Mouse (Mus musculus) hindbrain, embryonic 16.5 days (tissue): ENCODE data around the gene Kctd17. TPM values are rescaled to one million over a fixed set of nuclear protein-coding genes. Genes with fewer than 3 reads are reported as not detected.

Source experiments
- ATAC-seq: fragments of 200-750 bp; cut with Nextera tagmentation; 2 replicates; pipeline ENCODE4 v1.8.0; 2017; ENCODE audit warnings: moderate TSS enrichment, moderate library complexity
- H3K27ac ChIP-seq: fragments of 300-500 bp; sonication (generic); 2 replicates; pipeline ENCODE4 v1.5.1; 2014; ENCODE audit warnings: low read depth, mild to moderate bottlenecking, control low read depth, low read length, moderate library complexity
- H3K27me3 ChIP-seq: fragments of 300-500 bp; sonication (generic); replicated peaks from 2 replicates; pipeline ENCODE4 v1.6.1; 2014; ENCODE audit warnings: low read length; ENCODE audit not compliant: control insufficient read depth, insufficient read depth
- H3K36me3 ChIP-seq: fragments of 300-500 bp; sonication (generic); 2 replicates; pipeline ENCODE4 v1.6.1; 2014; ENCODE audit warnings: mild to moderate bottlenecking, low read length, moderate library complexity, mixed read lengths; ENCODE audit not compliant: control insufficient read depth, insufficient read depth
- H3K4me1 ChIP-seq: fragments of 300-500 bp; sonication (generic); 2 replicates; pipeline ENCODE4 v1.6.1; 2014; ENCODE audit warnings: low read depth, low read length; ENCODE audit not compliant: control insufficient read depth, insufficient read depth
- H3K4me2 ChIP-seq: fragments of 300-500 bp; sonication (generic); 2 replicates; pipeline ENCODE4 v1.6.1; 2014; ENCODE audit warnings: mild to moderate bottlenecking, low read length, control low read depth, moderate library complexity
- H3K4me3 ChIP-seq: fragments of 300-500 bp; sonication (generic); 2 replicates; pipeline ENCODE4 v1.5.1; 2014; ENCODE audit warnings: mild to moderate bottlenecking, low read length, control low read depth, moderate library complexity
- H3K9ac ChIP-seq: fragments of 300-500 bp; sonication (generic); 2 replicates; pipeline ENCODE4 v1.6.1; 2014; ENCODE audit warnings: low read depth, mild to moderate bottlenecking, control low read depth, low read length, moderate library complexity
- H3K9me3 ChIP-seq: fragments of 300-500 bp; sonication (generic); 2 replicates; pipeline ENCODE4 v1.6.1; 2014; ENCODE audit warnings: mild to moderate bottlenecking, low read length, moderate library complexity; ENCODE audit not compliant: control insufficient read depth
- WGBS: fragments of 180-500 bp; shearing (Covaris S2); extraction: QIAGEN DNeasy Blood & Tissue Kit; methylation state at CpG from one replicate; pipeline ENCODE4 v1.1.7; 2014; 5-methylcytosine and 5-hydroxymethylcytosine counted together
- polyA plus RNA-seq: library from polyadenylated mRNA; unstranded; fragments of >200 nt; fragmentation: Nextera tagmentation; extraction: Ambion mirVana; gene quantifications from 2 replicates; pipeline ENCODE4 v1.2.1, GENCODE M21; 2015

Kctd17 gene
- polyA plus RNA-seq, 1 experiment from 2014 or later = 172 TPM

DNA sequence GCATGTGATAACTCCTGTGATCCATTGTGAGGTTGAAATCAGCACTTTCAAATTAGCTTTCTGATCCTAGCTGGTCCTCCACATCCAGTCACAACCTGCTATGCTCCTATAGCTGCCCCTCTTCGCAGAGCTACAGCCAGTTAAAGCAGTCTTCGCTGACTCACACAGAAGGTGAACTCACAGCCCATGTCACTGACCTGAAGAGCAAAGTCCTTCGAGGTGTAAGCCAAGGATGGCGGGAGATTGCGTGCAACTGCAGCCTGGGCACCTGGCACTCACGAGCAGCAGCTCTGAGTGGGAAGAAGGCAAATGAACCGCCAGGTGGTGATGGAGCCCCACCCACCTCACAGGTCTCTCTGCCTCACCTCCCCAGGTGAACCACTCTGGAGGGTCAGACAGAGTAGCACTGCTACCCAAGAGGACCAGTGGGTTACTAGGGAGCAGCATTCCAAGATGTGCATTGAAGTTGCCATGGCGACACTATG is 32.8 kb upstream of the Kctd17 start, which contains the start of gene Tex33:
Gene Tex33 (minus strand): TSS at position 435 of the 485 bp plus-strand sequence.
- WGBS = 82% methylated on average over 8 of the region's 8 CpGs
- no peaks in the 10 kb centered on the region for H3K36me3 ChIP-seq

DNA sequence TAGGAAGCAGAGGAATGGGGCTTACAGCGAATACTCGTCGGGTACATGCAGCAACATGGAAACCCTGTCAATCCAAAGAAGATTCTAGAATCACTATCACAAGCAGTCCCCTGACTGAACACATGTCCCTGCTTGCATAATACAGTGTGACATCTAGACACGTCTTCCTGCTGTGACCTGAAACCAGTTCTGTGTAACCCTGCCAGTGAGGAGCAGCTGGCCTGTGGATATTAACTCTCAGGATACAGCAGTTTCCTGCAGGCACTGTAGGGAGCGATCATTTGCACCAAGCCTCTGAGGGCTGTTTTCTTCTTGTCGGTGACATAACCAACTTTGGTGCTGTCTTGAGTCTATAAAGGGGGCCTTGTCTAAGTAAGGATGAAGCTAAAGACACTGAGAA is 27.0 kb upstream of the Kctd17 start:
- Histone ChIP-seq H3K9ac (no peak overlapping the region), H3K9me3 (no peaks in the 10 kb centered on the region), H3K4me3 (no peak overlapping the region), H3K36me3 (no peaks in the 10 kb centered on the region), H3K27me3 (no peaks in the 10 kb centered on the region), H3K27ac (peak overlapping the region; percentile 40; the same call in 1 of the 2 replicates), H3K4me1 (peaks cover 21% of the 10 kb centered on the region), H3K4me2 (no peak overlapping the region)
- WGBS = 64% methylated on average over 6 of the region's 6 CpGs
- no peak for ATAC-seq

More for the DNA sequence above, 32.8 kb upstream of the Kctd17 start, which contains the start of gene Tex33:
- Histone ChIP-seq H3K4me2 (no peak within 1 kb of the TSS), H3K27ac (no peak within 1 kb of the TSS), H3K4me1 (no peaks in the 10 kb centered on the region), H3K27me3 (no peaks in the 10 kb centered on the region), H3K9me3 (no peaks in the 10 kb centered on the region), H3K9ac (no peak within 1 kb of the TSS), H3K4me3 (no peak within 1 kb of the TSS)
- ATAC-seq = no peak

DNA sequence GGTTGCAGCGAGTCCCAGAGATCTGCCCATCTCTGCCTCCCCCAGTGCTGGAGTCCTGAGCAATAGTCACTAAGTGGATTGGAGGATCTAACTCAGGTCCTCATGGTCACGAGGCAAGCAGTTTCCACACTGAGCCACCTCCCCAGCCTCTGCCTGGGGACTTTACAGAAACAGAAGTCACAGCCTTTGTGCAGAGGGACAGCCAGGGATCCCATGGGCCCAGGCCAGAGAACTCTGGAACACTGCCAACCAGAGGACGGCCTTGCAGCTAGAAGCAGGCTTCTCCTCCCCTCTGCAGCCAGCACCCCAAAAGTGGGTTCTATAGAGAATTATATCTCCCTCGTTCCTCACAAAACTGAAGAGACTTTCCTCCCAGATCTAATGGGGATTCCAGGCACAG is 26.4 kb upstream of the Kctd17 start:
- no peak for ATAC-seq
- Histone ChIP-seq H3K36me3 (no peaks in the 10 kb centered on the region), H3K4me1 (peaks cover 21% of the 10 kb centered on the region), H3K27me3 (no peaks in the 10 kb centered on the region), H3K27ac (peak overlapping the region; percentile 40; the same call in 1 of the 2 replicates), H3K9me3 (no peaks in the 10 kb centered on the region), H3K4me2 (no peak overlapping the region), H3K9ac (peak overlapping the region; percentile 25; the same call in 1 of the 2 replicates), H3K4me3 (no peak overlapping the region)
- WGBS = 56% methylated on average over 4 of the region's 4 CpGs

DNA sequence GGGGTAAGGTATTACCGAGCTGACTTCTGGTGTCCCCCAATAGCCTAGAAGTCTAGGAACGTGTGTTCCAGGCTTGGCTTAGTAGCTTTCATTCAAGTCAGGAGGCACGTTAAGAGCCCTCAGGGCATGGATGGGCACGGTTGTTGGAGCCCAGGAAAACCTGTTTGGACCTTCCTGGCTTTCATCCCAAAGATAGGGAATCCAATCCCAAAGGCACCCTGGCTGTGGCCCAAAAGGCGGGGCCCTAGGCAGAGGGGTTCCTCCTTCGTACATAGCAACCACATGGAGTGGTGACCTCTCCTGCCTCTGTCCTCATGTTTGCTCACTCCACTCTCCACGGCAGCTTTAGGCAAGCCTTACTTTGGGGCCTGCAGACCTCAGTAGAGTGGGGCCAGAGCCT is 25.9 kb upstream of the Kctd17 start:
- Histone ChIP-seq H3K9me3 (no peaks in the 10 kb centered on the region), H3K4me2 (peak overlapping the region; percentile 20; the same call in 1 of the 2 replicates), H3K4me3 (no peak overlapping the region), H3K36me3 (no peaks in the 10 kb centered on the region), H3K27me3 (no peaks in the 10 kb centered on the region), H3K27ac (peak overlapping the region; percentile 71; the same call in 1 of the 2 replicates), H3K4me1 (peaks cover 26% of the 10 kb centered on the region), H3K9ac (no peak overlapping the region)
- WGBS = 60% methylated on average over 7 of the region's 7 CpGs
- ATAC-seq = no peak

DNA sequence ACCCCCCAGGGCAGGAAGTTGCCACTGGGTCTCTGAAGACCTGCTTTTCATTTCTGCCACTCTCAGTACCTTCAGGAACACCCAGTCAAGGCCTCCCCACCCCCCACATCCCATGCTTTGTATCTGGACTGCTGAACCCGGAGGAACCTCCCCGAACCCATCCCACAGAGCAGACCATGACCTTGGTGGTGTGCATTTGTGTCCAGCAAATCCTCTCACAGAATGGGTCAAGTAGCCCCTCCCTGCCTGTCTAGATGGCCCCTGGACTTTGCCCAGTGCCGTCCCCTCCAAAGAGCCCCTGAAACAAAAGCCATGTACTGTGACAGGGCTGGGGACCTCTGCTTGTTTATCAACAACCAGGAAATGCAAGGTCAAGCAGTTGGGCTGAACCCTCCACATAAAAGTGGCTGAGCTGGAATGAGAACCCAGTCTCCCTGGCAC is 25.0 kb upstream of the Kctd17 start:
- Histone ChIP-seq H3K4me2 (peak overlapping the region; percentile 34; the same call in 1 of the 2 replicates), H3K4me3 (no peak overlapping the region), H3K27ac (peak overlapping the region; percentile 71), H3K9me3 (no peaks in the 10 kb centered on the region), H3K9ac (peak overlapping the region; percentile 19; the same call in 1 of the 2 replicates), H3K4me1 (peaks cover 28% of the 10 kb centered on the region), H3K27me3 (peaks cover 2% of the 10 kb centered on the region), H3K36me3 (no peaks in the 10 kb centered on the region)
- no peak for ATAC-seq
- WGBS = 30% methylated on average over 3 of the region's 3 CpGs

DNA sequence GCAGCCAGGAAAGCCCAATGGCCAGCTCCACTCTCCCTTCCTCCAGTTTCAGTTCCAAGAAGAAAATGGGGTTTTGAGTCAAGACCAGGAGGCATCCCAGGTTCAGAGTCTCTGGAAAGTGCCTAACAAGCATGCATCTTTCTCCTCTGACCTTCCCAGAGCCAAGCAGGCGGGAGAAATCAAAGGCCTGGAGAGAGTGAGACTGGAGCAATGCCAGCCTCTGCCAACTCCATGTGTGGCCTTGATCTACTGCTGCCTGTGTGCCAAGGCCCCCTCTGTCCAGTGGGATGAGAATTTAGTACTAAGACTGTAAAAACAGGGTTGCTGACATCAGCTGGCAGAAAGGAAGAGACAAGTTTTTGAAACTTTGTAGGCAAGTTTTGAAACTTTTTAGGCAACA is 24.5 kb upstream of the Kctd17 start:
- Histone ChIP-seq H3K27ac (peak overlapping the region; percentile 71), H3K4me2 (peak overlapping the region; percentile 97; the same call in 1 of the 2 replicates), H3K9me3 (no peaks in the 10 kb centered on the region), H3K4me1 (peaks cover 28% of the 10 kb centered on the region), H3K36me3 (no peaks in the 10 kb centered on the region), H3K9ac (no peak overlapping the region), H3K27me3 (peaks cover 8% of the 10 kb centered on the region), H3K4me3 (no peak overlapping the region)
- ATAC-seq = no peak
- 41% methylated on average over 1 of the region's 1 CpGs for WGBS

DNA sequence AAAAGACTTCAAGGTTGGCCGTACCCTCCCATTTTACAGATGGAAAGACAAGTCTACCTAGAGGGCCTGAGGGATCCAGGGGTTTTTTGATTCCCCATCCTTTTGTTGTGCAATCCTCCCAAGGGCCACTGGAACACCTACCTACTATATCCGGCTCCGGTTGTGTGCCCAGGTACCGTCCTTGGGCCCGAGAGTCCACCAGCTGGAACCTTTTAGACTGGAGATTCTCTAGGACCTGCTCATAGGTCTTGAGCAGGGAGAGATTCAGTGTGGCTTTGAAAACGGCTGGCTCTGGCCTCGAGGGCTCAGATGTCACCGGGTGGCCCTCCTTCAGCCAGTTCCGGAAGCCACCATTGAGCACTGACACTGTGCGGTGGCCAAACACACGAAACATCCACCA is 23.3 kb upstream of the Kctd17 start:
- ATAC-seq = no peak
- H3K4me2 ChIP-seq = peak overlapping the region; percentile 97
- H3K9me3 ChIP-seq = no peaks in the 10 kb centered on the region
- H3K27me3 ChIP-seq = peaks cover 13% of the 10 kb centered on the region
- H3K4me1 ChIP-seq = peaks cover 34% of the 10 kb centered on the region
- peak overlapping the region; percentile 80 for H3K9ac ChIP-seq
- 54% methylated on average over 11 of the region's 11 CpGs for WGBS
- H3K4me3 ChIP-seq = peak overlapping the region; percentile 79
- no peaks in the 10 kb centered on the region for H3K36me3 ChIP-seq
- H3K27ac ChIP-seq = peak overlapping the region; percentile 95; the same call in 1 of the 2 replicates

DNA sequence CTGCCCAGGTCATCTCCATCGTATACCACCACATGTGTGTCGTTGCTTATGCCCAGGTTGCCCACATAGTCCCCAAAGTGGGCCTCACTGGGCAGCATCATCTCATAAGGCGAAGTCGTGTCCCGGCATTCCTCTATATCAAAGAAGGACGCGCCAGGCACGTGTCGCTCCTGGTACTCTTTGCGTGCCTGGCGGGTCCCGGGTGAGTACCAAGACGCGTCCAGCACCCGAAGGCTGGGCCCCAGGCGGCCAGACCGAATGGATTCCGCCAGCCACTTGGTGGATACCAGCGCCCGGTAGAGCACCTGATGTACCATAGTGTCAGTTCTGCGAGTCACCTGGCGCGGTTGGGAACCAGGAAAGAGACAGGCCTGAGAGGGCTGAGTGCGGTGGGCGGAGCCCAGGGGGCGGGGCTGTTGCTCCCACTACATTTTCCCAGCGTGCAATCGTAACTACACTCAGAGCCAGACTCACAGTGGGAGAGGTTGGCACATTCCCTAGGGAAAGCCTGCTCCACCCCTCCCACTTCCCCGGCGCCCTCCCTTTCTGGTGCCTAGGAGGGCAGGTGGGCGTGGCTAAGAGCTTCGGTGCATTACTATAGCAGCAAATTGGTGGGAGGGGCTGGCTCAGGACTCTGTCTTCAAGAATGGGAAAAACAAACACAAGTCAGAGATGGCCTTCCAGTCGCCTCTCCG is 22.7 kb upstream of the Kctd17 start, which contains the start of gene Tst:
Gene Tst (minus strand): TSS at position 391 of the 695 bp plus-strand sequence.
- Histone ChIP-seq H3K27me3 (peaks cover 13% of the 10 kb centered on the region), H3K4me2 (peak within 1 kb of the TSS; percentile 97), H3K9me3 (no peaks in the 10 kb centered on the region), H3K9ac (peak within 1 kb of the TSS; percentile 80), H3K4me3 (peak within 1 kb of the TSS; percentile 79), H3K4me1 (peaks cover 39% of the 10 kb centered on the region), H3K27ac (peak within 1 kb of the TSS; percentile 95), H3K36me3 (no peaks in the 10 kb centered on the region)
- peak; percentile 72 for ATAC-seq
- WGBS = under 1% methylated on average over 31 of the region's 34 CpGs

DNA sequence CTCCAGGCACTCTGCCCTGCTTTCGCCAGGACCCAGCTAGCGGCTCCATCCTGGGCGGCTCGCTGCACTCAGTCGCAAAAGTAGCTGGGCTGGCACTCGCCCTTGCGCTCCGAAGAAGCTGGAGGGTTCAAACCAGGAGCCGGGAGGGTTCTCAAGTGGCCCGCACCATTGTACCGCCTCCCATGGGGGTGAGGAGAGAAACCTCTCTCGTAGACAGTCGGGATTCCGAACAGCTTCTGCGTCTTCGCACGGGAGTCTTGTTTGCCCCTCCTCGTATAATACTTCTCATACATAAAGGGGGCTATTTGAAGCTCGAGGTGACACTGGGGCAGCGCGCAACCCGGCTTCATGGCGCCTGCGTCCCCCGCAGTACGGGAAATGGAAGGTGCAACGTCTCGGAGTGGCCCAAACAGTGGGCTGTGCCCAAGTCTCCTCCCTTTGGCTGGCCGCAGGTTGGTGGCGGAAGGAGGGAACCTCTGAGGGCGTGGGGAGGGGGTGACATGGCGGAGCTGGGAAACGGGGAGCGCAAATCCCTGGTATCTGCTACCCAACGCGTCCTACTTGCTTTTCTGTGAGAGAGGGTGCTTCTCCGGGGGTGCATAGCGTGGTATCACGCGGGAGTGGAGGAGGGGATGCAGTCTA is 21.9 kb upstream of the Kctd17 start, which contains the start of gene Mpst:
Gene Mpst (plus strand): TSS at position 124 of the 642 bp plus-strand sequence.
- peak within 1 kb of the TSS; percentile 97 for H3K4me2 ChIP-seq
- no peaks in the 10 kb centered on the region for H3K9me3 ChIP-seq
- H3K4me1 ChIP-seq = peaks cover 37% of the 10 kb centered on the region
- peak within 1 kb of the TSS; percentile 80 for H3K9ac ChIP-seq
- H3K27me3 ChIP-seq = peaks cover 16% of the 10 kb centered on the region
- peak within 1 kb of the TSS; percentile 79 for H3K4me3 ChIP-seq
- under 1% methylated on average over 39 of the region's 40 CpGs for WGBS
- H3K27ac ChIP-seq = peak within 1 kb of the TSS; percentile 95
- ATAC-seq = peak; percentile 91
- H3K36me3 ChIP-seq = no peaks in the 10 kb centered on the region
